Mouse (Mus musculus): ENCODE measurements around the gene Cuta. TPM values are rescaled to one million over a fixed set of nuclear protein-coding genes. Genes with fewer than 3 reads are reported as not detected.
"Not testable (repeated sequence)": the region's sequence is repeated elsewhere in the genome, so short reads cannot be mapped to it uniquely, and the experiment has no call there.

Gene Cuta
- polyA plus RNA-seq, 1 experiment from 2014 or later: 151 TPM

DNA sequence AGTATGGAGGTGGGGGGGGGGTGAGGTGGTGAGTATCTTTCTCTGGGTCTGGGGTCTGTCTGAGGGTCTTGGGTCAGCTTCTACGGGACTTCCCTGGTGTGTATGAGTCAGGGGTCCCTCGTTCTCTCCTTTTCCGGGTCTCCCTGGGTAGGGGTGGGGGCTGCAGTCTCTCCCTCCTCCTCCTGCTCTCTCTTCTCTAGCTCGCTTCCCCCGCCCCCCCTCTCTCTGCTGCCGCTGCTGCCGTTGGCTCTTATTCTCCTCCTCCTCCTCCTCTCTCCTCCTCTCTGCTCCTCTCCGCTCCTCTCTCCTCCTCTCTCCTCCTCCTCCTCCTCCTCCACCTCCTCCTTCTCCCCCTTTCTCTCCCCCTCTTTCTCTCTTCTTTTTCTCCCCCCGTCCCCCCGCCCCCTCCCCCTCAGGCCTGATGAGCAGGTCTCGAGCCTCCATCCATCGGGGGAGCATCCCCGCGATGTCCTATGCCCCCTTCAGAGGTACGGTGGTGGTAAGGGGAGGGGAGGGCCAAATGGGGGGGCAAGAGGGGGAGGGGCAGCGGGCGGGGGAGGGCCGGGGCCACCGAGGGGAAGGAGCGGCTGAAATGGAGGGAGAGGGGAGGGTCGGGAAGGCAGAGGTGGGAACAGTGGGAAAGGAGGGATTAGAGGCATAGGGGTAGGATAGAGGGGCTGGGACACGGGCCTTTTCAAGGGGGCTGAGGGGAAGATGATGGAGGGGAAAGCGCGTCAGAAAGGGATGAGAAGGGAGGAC lies 1.8 kb upstream of the Cuta start, which contains the start of gene Syngap1:
TSS of gene Syngap1 (plus strand) at position 223 of the 759 bp plus-strand sequence.
- Histone ChIP-seq H3K4me3 (peak within 1 kb of the TSS; percentile 52), H3K9ac (peak within 1 kb of the TSS; percentile 90), H3K4me1 (peaks cover 58% of the 10 kb centered on the region), H3K27me3 (replicated peaks) (no peaks in the 10 kb centered on the region), H3K36me3 (peaks cover 12% of the 10 kb centered on the region), H3K4me2 (replicated peaks) (peak within 1 kb of the TSS; percentile 96), H3K27ac (peak within 1 kb of the TSS; percentile 93), H3K9me3 (no peaks in the 10 kb centered on the region)
- ATAC-seq (ENCODE audit: low FRiP score, low read depth): no peak
- 1% methylated on average over 21 of the region's 24 CpGs for WGBS

- H3K9ac ChIP-seq: peak overlapping the region; percentile 78
- no peaks in the 10 kb centered on the region for H3K9me3 ChIP-seq
- peaks cover 24% of the 10 kb centered on the region for H3K36me3 ChIP-seq
- H3K4me1 ChIP-seq: peaks cover 47% of the 10 kb centered on the region
- peak overlapping the region; percentile 96 for H3K4me2 ChIP-seq (replicated peaks)
- 2% methylated on average over 3 of the region's 3 CpGs for WGBS
- ATAC-seq (ENCODE audit: low FRiP score, low read depth): no peak
- H3K4me3 ChIP-seq: peak overlapping the region; percentile 47
- H3K27me3 ChIP-seq (replicated peaks): no peaks in the 10 kb centered on the region
- H3K27ac ChIP-seq: peak overlapping the region; percentile 93
These were observed 568 bp upstream of the Cuta start for GRCm38 (mm10) chr17:26939973-26940300.

DNA sequence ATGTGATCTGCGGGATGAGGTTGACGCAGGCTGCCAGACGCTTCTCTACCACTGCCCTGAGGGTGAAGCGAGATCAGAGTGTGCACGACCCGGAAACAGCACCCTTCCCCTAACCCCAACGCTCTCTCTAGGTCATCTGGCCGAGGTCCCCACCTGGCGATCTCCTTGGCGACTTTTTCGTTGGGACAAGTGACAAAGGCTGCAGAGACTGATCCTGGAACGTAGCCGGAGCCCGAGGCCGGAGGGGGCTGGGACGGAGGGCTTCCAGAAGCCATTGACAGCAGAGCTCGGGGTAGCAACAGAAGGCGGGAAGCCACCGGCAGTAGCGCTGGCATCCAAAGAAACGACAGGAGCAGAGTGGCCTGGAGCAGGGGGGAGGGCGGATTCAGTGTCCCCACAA lies 638 bp downstream of the Cuta start:
- Histone ChIP-seq H3K27ac (no peak overlapping the region), H3K36me3 (peaks cover 28% of the 10 kb centered on the region), H3K27me3 (replicated peaks) (no peaks in the 10 kb centered on the region), H3K4me1 (peaks cover 48% of the 10 kb centered on the region), H3K4me3 (peak overlapping the region; percentile 47), H3K4me2 (replicated peaks) (peak overlapping the region; percentile 96), H3K9me3 (no peaks in the 10 kb centered on the region), H3K9ac (peak overlapping the region; percentile 60)
- under 1% methylated on average over 22 of the region's 22 CpGs for WGBS
- peak; percentile 5; the same call in 1 of the 2 replicates for ATAC-seq (ENCODE audit: low FRiP score, low read depth)

DNA sequence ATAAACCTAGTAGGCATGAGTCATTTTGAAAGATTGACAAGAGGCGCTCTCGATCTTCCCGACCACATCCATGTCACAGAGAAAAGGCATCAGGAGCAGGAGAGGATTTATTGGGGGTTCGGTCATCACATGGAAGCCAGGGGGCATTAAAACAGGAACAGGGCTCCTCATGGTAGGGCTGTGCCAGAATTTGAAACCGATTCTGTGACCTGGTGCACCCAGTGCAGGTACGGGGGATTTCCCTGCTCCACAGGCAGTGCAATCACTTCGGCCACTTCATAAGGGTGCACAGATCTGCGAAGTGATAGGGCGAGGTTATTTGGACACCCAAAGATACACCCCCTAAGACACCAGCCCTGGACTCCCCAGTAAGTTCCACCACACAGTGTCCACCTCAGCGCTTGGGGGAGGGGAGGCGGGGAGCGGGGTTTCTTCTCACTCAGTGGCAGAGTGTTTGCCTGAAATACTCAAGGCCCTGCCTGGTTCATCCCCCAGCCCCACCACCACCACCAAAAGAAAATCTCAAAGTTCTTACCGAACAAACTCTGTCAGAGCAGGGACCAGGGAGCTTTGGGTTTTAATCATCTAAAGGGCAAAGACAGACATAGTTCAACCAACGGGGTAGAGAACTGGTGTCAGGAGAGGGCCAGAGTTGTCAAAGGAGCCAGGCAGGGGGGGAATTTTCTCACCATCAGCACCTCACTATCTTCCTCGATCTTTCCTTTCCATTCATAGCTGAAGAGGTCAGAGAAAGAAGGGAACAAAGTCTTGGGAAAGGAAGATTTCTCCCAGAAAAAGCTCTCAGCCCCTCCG lies 1.3 kb downstream of the Cuta start:
- no peaks in the 10 kb centered on the region for H3K27me3 ChIP-seq (replicated peaks)
- H3K9ac ChIP-seq: peak overlapping the region; percentile 60
- peak overlapping the region; percentile 47 for H3K4me3 ChIP-seq
- peaks cover 28% of the 10 kb centered on the region for H3K36me3 ChIP-seq
- 65% methylated on average over 16 of the region's 16 CpGs for WGBS
- ATAC-seq (ENCODE audit: low FRiP score, low read depth): no peak
- peak overlapping the region; percentile 96 for H3K4me2 ChIP-seq (replicated peaks)
- H3K9me3 ChIP-seq: no peaks in the 10 kb centered on the region
- peaks cover 54% of the 10 kb centered on the region for H3K4me1 ChIP-seq
- no peak overlapping the region for H3K27ac ChIP-seq

- Histone ChIP-seq H3K4me2 (replicated peaks) (0 out of 2 replicates have a peak overlapping the region, but pooled peaks have one; percentile 96), H3K9me3 (no peaks in the 10 kb centered on the region), H3K4me1 (peaks cover 53% of the 10 kb centered on the region), H3K9ac (no peak overlapping the region), H3K4me3 (no peak overlapping the region), H3K27ac (no peak overlapping the region), H3K27me3 (replicated peaks) (no peaks in the 10 kb centered on the region), H3K36me3 (peaks cover 28% of the 10 kb centered on the region)
- 91% methylated on average over 15 of the region's 15 CpGs for WGBS
- ATAC-seq (ENCODE audit: low FRiP score, low read depth): no peak
These were observed 2.3 kb downstream of the Cuta start for GRCm38 (mm10) chr17:26936921-26937695.

DNA sequence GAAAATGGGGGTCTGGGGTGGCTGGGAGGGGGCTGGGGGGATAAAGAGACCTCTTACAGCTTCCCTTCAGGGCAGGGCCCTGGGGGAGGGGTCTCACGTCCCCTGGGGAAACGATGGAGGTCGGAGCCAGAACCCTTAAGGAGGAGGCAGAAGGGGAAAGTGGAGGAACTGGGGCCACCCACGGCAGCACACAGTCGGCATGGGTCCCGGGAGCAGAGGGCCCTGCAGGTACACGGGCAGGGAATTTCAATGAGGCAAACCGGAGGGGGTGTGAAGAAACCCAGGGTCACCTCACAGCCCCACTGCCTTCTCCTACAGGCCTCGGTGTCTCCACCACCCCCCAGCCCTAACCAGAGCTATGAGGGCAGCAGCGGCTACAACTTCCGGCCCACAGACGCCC lies 2.9 kb downstream of the Cuta start:
- no peak overlapping the region for H3K9ac ChIP-seq
- ATAC-seq (ENCODE audit: low FRiP score, low read depth): no peak
- H3K27me3 ChIP-seq (replicated peaks): no peaks in the 10 kb centered on the region
- no peak overlapping the region; the same call in 1 of the 2 replicates for H3K4me2 ChIP-seq (replicated peaks)
- H3K36me3 ChIP-seq: peaks cover 28% of the 10 kb centered on the region
- no peak overlapping the region for H3K27ac ChIP-seq
- WGBS: 84% methylated on average over 12 of the region's 12 CpGs
- H3K9me3 ChIP-seq: no peaks in the 10 kb centered on the region
- no peak overlapping the region for H3K4me3 ChIP-seq
- peaks cover 46% of the 10 kb centered on the region for H3K4me1 ChIP-seq

DNA sequence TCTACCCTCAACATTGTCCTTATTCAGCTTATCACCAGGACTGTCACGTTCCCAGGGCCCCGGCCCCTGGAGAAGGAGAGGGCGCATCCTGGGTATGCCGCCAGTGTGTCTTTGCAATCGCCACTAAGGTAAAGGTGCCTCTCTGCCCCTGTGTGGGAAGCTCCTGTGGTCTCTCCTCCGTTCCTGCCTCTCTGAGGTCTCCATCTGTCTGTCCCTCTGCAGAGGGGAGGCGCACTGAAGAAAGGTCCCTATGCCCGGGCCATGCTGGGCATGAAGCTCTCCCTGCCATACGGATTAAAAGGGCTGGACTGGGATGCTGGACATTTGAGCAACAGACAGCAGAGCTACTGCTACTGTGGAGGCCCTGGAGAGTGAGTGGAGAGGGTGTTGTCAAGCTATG lies 4.3 kb downstream of the Cuta start:
- Histone ChIP-seq H3K4me2 (replicated peaks) (no peak overlapping the region), H3K4me1 (peaks cover 33% of the 10 kb centered on the region), H3K27me3 (replicated peaks) (no peaks in the 10 kb centered on the region), H3K9ac (no peak overlapping the region), H3K27ac (no peak overlapping the region), H3K9me3 (no peaks in the 10 kb centered on the region), H3K4me3 (no peak overlapping the region), H3K36me3 (peaks cover 28% of the 10 kb centered on the region)
- ATAC-seq (ENCODE audit: low FRiP score, low read depth): no peak
- WGBS: 93% methylated on average over 9 of the region's 9 CpGs

DNA sequence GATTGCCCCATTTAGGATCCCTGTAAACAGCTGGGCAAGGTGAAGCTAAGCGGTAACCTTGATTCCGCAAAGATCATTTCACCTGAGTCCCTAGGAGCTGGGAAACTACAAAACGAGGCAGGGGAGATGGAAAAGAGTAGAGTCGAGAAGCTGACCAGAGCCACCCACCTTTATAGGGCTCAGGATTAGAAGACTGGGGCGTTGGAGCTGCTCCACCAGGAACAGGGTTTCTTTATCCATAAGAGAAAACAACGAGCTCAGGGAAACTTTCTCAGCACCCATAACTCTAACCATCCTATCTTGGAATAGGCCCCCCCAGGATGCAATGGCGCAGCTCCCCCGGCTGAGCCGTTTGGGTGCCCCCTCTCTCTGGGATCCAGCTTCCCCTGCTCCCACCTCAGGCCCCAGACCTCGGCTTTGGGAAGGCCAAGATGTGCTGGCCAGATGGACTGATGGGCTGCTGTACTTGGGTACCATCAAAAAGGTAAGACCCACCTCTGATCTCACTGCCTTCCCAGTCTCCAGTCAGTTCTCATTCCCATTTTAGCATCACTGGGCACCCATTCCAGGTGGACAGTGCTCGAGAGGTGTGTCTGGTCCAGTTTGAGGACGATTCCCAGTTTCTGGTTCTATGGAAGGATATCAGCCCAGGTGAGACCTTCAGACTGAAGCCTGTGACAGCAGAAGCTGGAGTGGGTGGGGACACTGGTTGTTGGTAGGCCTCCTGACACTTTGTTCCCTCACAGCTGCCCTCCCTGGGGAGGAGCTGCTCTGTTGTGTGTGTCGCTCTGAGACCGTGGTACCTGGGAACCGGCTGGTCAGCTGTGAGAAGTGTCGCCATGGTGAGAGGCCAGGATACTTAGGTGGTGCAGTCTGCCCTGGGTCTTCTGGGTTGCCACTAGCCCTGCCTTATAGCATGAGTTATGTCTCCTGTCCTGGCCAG lies 5.2 kb downstream of the Cuta start:
- no peak overlapping the region for H3K9ac ChIP-seq
- WGBS: 85% methylated on average over 16 of the region's 16 CpGs
- H3K4me1 ChIP-seq: peaks cover 29% of the 10 kb centered on the region
- peaks cover 29% of the 10 kb centered on the region for H3K36me3 ChIP-seq
- no peaks in the 10 kb centered on the region for H3K27me3 ChIP-seq (replicated peaks)
- H3K4me3 ChIP-seq: peak overlapping the region; percentile 66
- H3K9me3 ChIP-seq: no peaks in the 10 kb centered on the region
- no peak overlapping the region for H3K27ac ChIP-seq
- no peak for ATAC-seq (ENCODE audit: low FRiP score, low read depth)
- H3K4me2 ChIP-seq (replicated peaks): peak overlapping the region; percentile 91

DNA sequence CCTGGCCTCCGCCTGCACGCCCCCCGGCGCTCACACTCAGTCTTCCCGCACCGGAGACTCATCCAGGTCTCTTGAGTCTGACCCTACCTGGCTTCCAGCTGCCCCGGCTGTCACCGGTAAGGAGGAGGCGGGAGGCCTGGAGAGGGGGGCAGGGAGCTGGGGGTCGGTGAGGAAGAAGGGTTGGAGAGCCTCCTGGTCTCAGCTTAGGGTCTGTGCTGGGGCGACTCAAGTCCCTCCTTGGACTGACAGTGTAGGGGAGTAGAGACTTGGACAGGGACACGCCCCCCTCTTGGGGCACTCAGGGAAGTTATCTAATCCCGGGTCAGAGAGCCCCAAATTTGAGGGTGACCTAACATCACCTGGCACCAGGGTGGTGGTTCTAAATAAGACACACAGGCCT lies 6.0 kb downstream of the Cuta start:
- Histone ChIP-seq H3K4me1 (peaks cover 24% of the 10 kb centered on the region), H3K36me3 (peaks cover 34% of the 10 kb centered on the region), H3K27ac (peak overlapping the region; percentile 59; the same call in 1 of the 2 replicates), H3K9ac (peak overlapping the region; percentile 77), H3K9me3 (no peaks in the 10 kb centered on the region), H3K27me3 (replicated peaks) (no peaks in the 10 kb centered on the region), H3K4me2 (replicated peaks) (peak overlapping the region; percentile 91), H3K4me3 (peak overlapping the region; percentile 66)
- 15% methylated on average over 13 of the region's 13 CpGs for WGBS
- peak; percentile 26 for ATAC-seq (ENCODE audit: low FRiP score, low read depth)

DNA sequence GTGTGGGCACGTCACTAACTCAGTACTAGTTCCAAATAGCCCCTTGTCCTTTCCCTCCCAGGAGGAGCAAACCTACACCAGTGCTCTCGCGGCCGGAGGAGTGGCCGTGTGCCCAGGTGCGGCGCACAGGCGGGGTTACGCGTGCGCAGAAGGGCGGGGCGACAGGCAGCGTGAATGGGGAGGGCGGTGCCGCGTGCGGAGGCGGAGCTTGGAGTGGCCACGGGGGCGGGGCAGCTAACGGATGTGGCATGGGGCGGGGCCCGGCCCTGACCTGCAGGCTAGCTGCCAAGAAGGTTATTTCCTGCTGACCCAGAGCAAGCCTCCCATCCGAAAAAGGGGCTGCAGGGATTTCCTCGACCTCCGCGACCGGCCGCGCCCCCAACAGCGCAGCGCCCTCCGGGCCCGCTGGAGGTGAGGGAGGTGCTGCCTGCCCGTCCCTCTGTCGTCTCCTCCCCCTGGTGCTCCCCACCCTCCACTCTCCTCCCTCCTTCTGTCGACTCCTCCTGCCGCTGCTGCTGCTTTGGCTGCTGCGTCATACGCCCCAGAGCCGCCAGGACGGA lies 6.5 kb downstream of the Cuta start, which contains the start of gene Phf1:
TSS of gene Phf1 (plus strand) at position 214 of the 560 bp plus-strand sequence.
- Histone ChIP-seq H3K4me3 (peak within 1 kb of the TSS; percentile 66), H3K27me3 (replicated peaks) (no peaks in the 10 kb centered on the region), H3K4me1 (peaks cover 19% of the 10 kb centered on the region), H3K4me2 (replicated peaks) (peak within 1 kb of the TSS; percentile 91), H3K9me3 (no peaks in the 10 kb centered on the region), H3K9ac (peak within 1 kb of the TSS; percentile 77), H3K27ac (peak within 1 kb of the TSS; percentile 59; the same call in 1 of the 2 replicates), H3K36me3 (peaks cover 35% of the 10 kb centered on the region)
- ATAC-seq (ENCODE audit: low FRiP score, low read depth): peak; percentile 85
- WGBS: under 1% methylated on average over 43 of the region's 43 CpGs

- ATAC-seq (ENCODE audit: low FRiP score, low read depth); H3K9ac ChIP-seq; H3K4me2 ChIP-seq (replicated peaks); H3K4me3 ChIP-seq; H3K9me3 ChIP-seq; H3K27me3 ChIP-seq (replicated peaks); H3K27ac ChIP-seq: not testable (repeated sequence)
- WGBS: 66% methylated on average over 7 of the region's 7 CpGs
- Histone ChIP-seq H3K36me3 (peaks cover 34% of the 10 kb centered on the region), H3K4me1 (peaks cover 14% of the 10 kb centered on the region)
These were observed 7.6 kb downstream of the Cuta start for GRCm38 (mm10) chr17:26931795-26932194.
